Mouse (Mus musculus): ENCODE results near the gene Rad9b. TPM values are rescaled to one million over a fixed set of nuclear protein-coding genes. Genes with fewer than 3 reads are reported as not detected.
A peak's percentile ranks its signal among the peaks of the same experiment; 100 is the strongest.

Gene Rad9b
- total RNA-seq (2021) = 1 to 10 TPM; 2.8 to 3.4 TPM

GRCm38 (mm10) chr5:122353807-122354491 is at the start of gene Rad9b, which contains the start of gene Vps29:
Gene Rad9b, minus strand, starts transcription at chr5:122354233.
Gene Vps29, plus strand, starts transcription at chr5:122354369.
- intact Hi-C loops (cut with DNase I) = loop anchor here (1.0 to 5.0 kb wide), 2 partner anchors 18 to 37 kb away; partner anchors contain the start of gene Fam216a
- peak; percentile 96 to 98 for DNase-seq (ENCODE audit: low spot score in 2 of 2)

- no peak for DNase-seq (ENCODE audit: low spot score in 2 of 2)
- intact Hi-C loops (cut with DNase I) = loop anchor here (5.0 kb wide), 1 partner anchor 324 kb away; no protein-coding TSS in a partner anchor
Observed at GRCm38 (mm10) chr5:122403362-122403761, 49.3 kb upstream of the Rad9b start.

GRCm38 (mm10) chr5:122402772-122403171 is 48.7 kb upstream of the Rad9b start:
- intact Hi-C loops (cut with DNase I) = loop anchor here (5.0 kb wide), 1 partner anchor 325 kb away; no protein-coding TSS in a partner anchor
- peak; percentile 51 to 89 for DNase-seq (ENCODE audit: low spot score in 2 of 2)

GRCm38 (mm10) chr5:122402160-122402559 is 48.1 kb upstream of the Rad9b start:
- intact Hi-C loops (cut with DNase I) = loop anchor here (5.0 kb wide), 1 partner anchor 325 kb away; no protein-coding TSS in a partner anchor
- DNase-seq (ENCODE audit: low spot score in 2 of 2) = no peak

GRCm38 (mm10) chr5:122401303-122401640 is 47.2 kb upstream of the Rad9b start:
- intact Hi-C loops (cut with DNase I) = loop anchor here (1.0 to 5.0 kb wide), 2 partner anchors 226 to 326 kb away; no protein-coding TSS in a partner anchor

GRCm38 (mm10) chr5:122400628-122401302 is 46.7 kb upstream of the Rad9b start:
- peak; percentile 42 to 67 for DNase-seq (ENCODE audit: low spot score in 2 of 2)
- intact Hi-C loops (cut with DNase I) = loop anchor here (1.0 to 5.0 kb wide), 2 partner anchors 227 to 327 kb away; no protein-coding TSS in a partner anchor

More at GRCm38 (mm10) chr5:122401303-122401640, 47.2 kb upstream of the Rad9b start:
- DNase-seq (ENCODE audit: low spot score in 2 of 2) = peak; percentile 75 to 77

GRCm38 (mm10) chr5:122399871-122400270 is 45.8 kb upstream of the Rad9b start:
- intact Hi-C loops (cut with DNase I) = loop anchor here (5.0 kb wide), 1 partner anchor 327 kb away; no protein-coding TSS in a partner anchor

GRCm38 (mm10) chr5:122397495-122397894 is 43.5 kb upstream of the Rad9b start:
- no peak for DNase-seq (ENCODE audit: low spot score in 2 of 2)
- intact Hi-C loops (cut with DNase I) = no loop called here

More at GRCm38 (mm10) chr5:122399871-122400270, 45.8 kb upstream of the Rad9b start:
- DNase-seq (ENCODE audit: low spot score in 2 of 2) = no peak

- DNase-seq (ENCODE audit: low spot score in 2 of 2) = no peak
- intact Hi-C loops (cut with DNase I) = no loop called here
Observed at GRCm38 (mm10) chr5:122396791-122397190, 42.8 kb upstream of the Rad9b start.

GRCm38 (mm10) chr5:122393887-122394286 is 39.9 kb upstream of the Rad9b start:
- peak; percentile 70 to 80 for DNase-seq (ENCODE audit: low spot score in 2 of 2)
- intact Hi-C loops (cut with DNase I) = loop anchor here (5.0 kb wide), 3 partner anchors 132 to 282 kb away; partner anchors contain the start of gene Tctn1

- peak in 1 of 2 experiments; percentile 37 for DNase-seq (ENCODE audit: low spot score in 2 of 2)
- intact Hi-C loops (cut with DNase I) = loop anchor here (5.0 kb wide), 3 partner anchors 130 to 280 kb away; partner anchors contain the start of gene Tctn1
Observed at GRCm38 (mm10) chr5:122392227-122393004, 38.4 kb upstream of the Rad9b start.

- peak; percentile 92 to 94 for DNase-seq (ENCODE audit: low spot score in 2 of 2)
- intact Hi-C loops (cut with DNase I) = loop anchor here (5.0 kb wide), 3 partner anchors 129 to 279 kb away; partner anchors contain the start of gene Tctn1
Observed at GRCm38 (mm10) chr5:122391786-122392180, 37.8 kb upstream of the Rad9b start, which contains the start of gene Arpc3. Gene Arpc3, plus strand, starts transcription at chr5:122391878.

- no peak for DNase-seq (ENCODE audit: low spot score in 2 of 2)
- intact Hi-C loops (cut with DNase I) = loop anchor here (5.0 kb wide), 3 partner anchors 129 to 279 kb away; partner anchors contain the start of gene Tctn1
Observed at GRCm38 (mm10) chr5:122391178-122391785, 37.2 kb upstream of the Rad9b start.

GRCm38 (mm10) chr5:122390671-122391070 is 36.6 kb upstream of the Rad9b start:
- intact Hi-C loops (cut with DNase I) = loop anchor here (5.0 kb wide), 3 partner anchors 128 to 278 kb away; partner anchors contain the start of gene Tctn1

GRCm38 (mm10) chr5:122390006-122390405 is 36.0 kb upstream of the Rad9b start:
- intact Hi-C loops (cut with DNase I) = loop anchor here (5.0 kb wide), 3 partner anchors 128 to 278 kb away; partner anchors contain the start of gene Tctn1
- DNase-seq (ENCODE audit: low spot score in 2 of 2) = no peak

More at GRCm38 (mm10) chr5:122390671-122391070, 36.6 kb upstream of the Rad9b start:
- no peak for DNase-seq (ENCODE audit: low spot score in 2 of 2)

- intact Hi-C loops (cut with DNase I) = no loop called here
- DNase-seq (ENCODE audit: low spot score in 2 of 2) = peak; percentile 77 to 88
Observed at GRCm38 (mm10) chr5:122379374-122380155, 25.5 kb upstream of the Rad9b start.

- no peak for DNase-seq (ENCODE audit: low spot score in 2 of 2)
- intact Hi-C loops (cut with DNase I) = no loop called here
Observed at GRCm38 (mm10) chr5:122378171-122378570, 24.1 kb upstream of the Rad9b start.
